Mouse (Mus musculus): ENCODE data around the gene Phf12. TPM values are rescaled to one million over a fixed set of nuclear protein-coding genes. Genes with fewer than 3 reads are reported as not detected.

The Phf12 gene
- polyA plus RNA-seq, 1 experiment from 2014 or later: 22.5 TPM

GRCm38 (mm10) chr11:77950797-77951228 lies 31.7 kb upstream of the Phf12 start:
- Histone ChIP-seq H3K4me1 (ENCODE audit: control insufficient read depth, insufficient read depth, low read length) (no peaks in the 10 kb centered on the region), H3K9ac (replicated peaks; ENCODE audit: low read depth, low read length) (no peak overlapping the region), H3K36me3 (ENCODE audit: control insufficient read depth, insufficient read depth, low read length) (no peaks in the 10 kb centered on the region), H3K4me2 (replicated peaks; ENCODE audit: low read depth, low read length) (no peak overlapping the region), H3K9me3 (ENCODE audit: control insufficient read depth, low read depth, low read length) (no peaks in the 10 kb centered on the region), H3K27ac (ENCODE audit: low read length) (no peak overlapping the region), H3K27me3 (ENCODE audit: control insufficient read depth, insufficient read depth, low read length) (peaks cover 3% of the 10 kb centered on the region; the same call in 1 of the 2 replicates), H3K4me3 (ENCODE audit: low read depth, low read length) (no peak overlapping the region)
- no peak for ATAC-seq (ENCODE audit: insufficient number of reproducible peaks, insufficient read depth, low FRiP score, low read depth)
- 61% methylated on average over 5 of the region's 5 CpGs for WGBS

DNA sequence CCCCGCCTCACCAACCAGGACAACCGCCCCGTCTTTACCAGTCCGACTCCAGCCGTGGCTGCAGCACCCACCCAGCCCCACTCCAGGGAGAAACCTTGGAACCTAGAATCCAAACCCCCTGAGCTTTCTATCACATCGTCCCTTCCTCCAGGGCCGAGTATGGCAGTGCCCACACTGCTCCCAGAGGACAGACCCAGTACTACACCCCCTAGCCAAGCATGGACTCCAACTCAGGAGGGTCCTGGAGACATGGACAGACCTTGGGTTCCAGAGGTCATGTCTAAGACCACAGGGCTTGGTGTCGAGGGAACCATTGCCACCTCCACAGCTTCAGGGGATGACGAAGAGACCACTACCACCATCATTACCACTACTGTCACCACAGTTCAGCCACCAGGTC lies 28.9 kb upstream of the Phf12 start:
- Histone ChIP-seq H3K27ac (ENCODE audit: low read length) (no peak overlapping the region), H3K36me3 (ENCODE audit: control insufficient read depth, insufficient read depth, low read length) (no peaks in the 10 kb centered on the region), H3K9ac (replicated peaks; ENCODE audit: low read depth, low read length) (no peak overlapping the region), H3K4me1 (ENCODE audit: control insufficient read depth, insufficient read depth, low read length) (no peaks in the 10 kb centered on the region), H3K27me3 (ENCODE audit: control insufficient read depth, insufficient read depth, low read length) (no peaks in the 10 kb centered on the region), H3K4me3 (ENCODE audit: low read depth, low read length) (no peak overlapping the region), H3K4me2 (replicated peaks; ENCODE audit: low read depth, low read length) (no peak overlapping the region), H3K9me3 (ENCODE audit: control insufficient read depth, low read depth, low read length) (no peaks in the 10 kb centered on the region)
- WGBS: 36% methylated on average over 9 of the region's 9 CpGs
- no peak for ATAC-seq (ENCODE audit: insufficient number of reproducible peaks, insufficient read depth, low FRiP score, low read depth)

DNA sequence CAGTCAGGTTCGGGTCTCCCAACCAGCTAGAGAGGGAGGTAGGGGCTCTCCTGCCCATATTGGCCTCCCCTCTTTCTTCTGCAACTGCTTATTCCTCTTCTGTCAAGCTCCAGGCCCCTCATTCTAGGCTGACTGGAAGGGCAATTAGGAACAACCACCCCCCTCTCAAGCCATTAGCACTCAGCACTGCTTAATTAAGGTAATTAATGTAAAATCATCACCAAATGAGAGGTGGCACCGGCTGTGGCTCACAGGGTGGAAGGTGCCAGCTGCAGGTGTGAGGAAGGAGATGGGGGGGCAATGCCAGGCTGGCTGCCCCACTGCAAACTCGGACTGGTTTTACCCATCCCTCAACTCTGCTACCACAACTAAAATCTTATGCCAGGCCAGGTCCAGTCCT lies 26.1 kb upstream of the Phf12 start:
- Histone ChIP-seq H3K27ac (ENCODE audit: low read length) (no peak overlapping the region), H3K36me3 (ENCODE audit: control insufficient read depth, insufficient read depth, low read length) (no peaks in the 10 kb centered on the region), H3K9ac (replicated peaks; ENCODE audit: low read depth, low read length) (no peak overlapping the region), H3K27me3 (ENCODE audit: control insufficient read depth, insufficient read depth, low read length) (no peaks in the 10 kb centered on the region), H3K4me1 (ENCODE audit: control insufficient read depth, insufficient read depth, low read length) (no peaks in the 10 kb centered on the region), H3K4me3 (ENCODE audit: low read depth, low read length) (no peak overlapping the region), H3K9me3 (ENCODE audit: control insufficient read depth, low read depth, low read length) (no peaks in the 10 kb centered on the region), H3K4me2 (replicated peaks; ENCODE audit: low read depth, low read length) (no peak overlapping the region)
- 56% methylated on average over 3 of the region's 3 CpGs for WGBS
- no peak for ATAC-seq (ENCODE audit: insufficient number of reproducible peaks, insufficient read depth, low FRiP score, low read depth)

DNA sequence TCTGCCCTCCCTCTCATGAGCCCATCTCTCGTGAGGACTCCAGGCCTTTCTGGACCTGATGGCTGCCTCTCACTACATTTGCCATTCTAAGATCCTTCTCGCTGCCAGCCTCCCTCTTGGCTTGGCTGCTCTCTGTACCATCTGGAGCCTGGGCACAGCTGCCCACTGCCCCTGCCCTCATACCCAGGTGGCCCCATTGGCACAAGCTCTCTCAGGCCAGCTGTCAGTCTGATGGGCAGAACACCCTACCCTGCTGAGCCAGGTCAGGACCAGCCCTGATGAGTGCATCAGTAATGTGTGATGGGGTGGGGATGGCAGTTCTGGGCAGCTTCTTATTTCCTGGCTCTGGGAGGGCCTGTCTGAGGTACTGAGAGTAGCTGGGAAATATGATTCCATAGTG lies 24.3 kb upstream of the Phf12 start:
- Histone ChIP-seq H3K4me3 (ENCODE audit: low read depth, low read length) (no peak overlapping the region), H3K9ac (replicated peaks; ENCODE audit: low read depth, low read length) (no peak overlapping the region), H3K4me2 (replicated peaks; ENCODE audit: low read depth, low read length) (no peak overlapping the region), H3K27me3 (ENCODE audit: control insufficient read depth, insufficient read depth, low read length) (no peaks in the 10 kb centered on the region), H3K4me1 (ENCODE audit: control insufficient read depth, insufficient read depth, low read length) (no peaks in the 10 kb centered on the region), H3K9me3 (ENCODE audit: control insufficient read depth, low read depth, low read length) (no peaks in the 10 kb centered on the region), H3K27ac (ENCODE audit: low read length) (no peak overlapping the region), H3K36me3 (ENCODE audit: control insufficient read depth, insufficient read depth, low read length) (no peaks in the 10 kb centered on the region)
- no peak for ATAC-seq (ENCODE audit: insufficient number of reproducible peaks, insufficient read depth, low FRiP score, low read depth)
- 79% methylated on average over 2 of the region's 2 CpGs for WGBS

- H3K36me3 ChIP-seq (ENCODE audit: control insufficient read depth, insufficient read depth, low read length): no peaks in the 10 kb centered on the region
- 65% methylated on average over 9 of the region's 9 CpGs for WGBS
- H3K27me3 ChIP-seq (ENCODE audit: control insufficient read depth, insufficient read depth, low read length): no peaks in the 10 kb centered on the region
- no peak overlapping the region for H3K4me3 ChIP-seq (ENCODE audit: low read depth, low read length)
- H3K9ac ChIP-seq (replicated peaks; ENCODE audit: low read depth, low read length): no peak overlapping the region
- no peak overlapping the region for H3K4me2 ChIP-seq (replicated peaks; ENCODE audit: low read depth, low read length)
- ATAC-seq (ENCODE audit: insufficient number of reproducible peaks, insufficient read depth, low FRiP score, low read depth): no peak
- H3K9me3 ChIP-seq (ENCODE audit: control insufficient read depth, low read depth, low read length): no peaks in the 10 kb centered on the region
- no peaks in the 10 kb centered on the region for H3K4me1 ChIP-seq (ENCODE audit: control insufficient read depth, insufficient read depth, low read length)
- no peak overlapping the region for H3K27ac ChIP-seq (ENCODE audit: low read length)
Measured at GRCm38 (mm10) chr11:77958932-77959331, 23.6 kb upstream of the Phf12 start.

DNA sequence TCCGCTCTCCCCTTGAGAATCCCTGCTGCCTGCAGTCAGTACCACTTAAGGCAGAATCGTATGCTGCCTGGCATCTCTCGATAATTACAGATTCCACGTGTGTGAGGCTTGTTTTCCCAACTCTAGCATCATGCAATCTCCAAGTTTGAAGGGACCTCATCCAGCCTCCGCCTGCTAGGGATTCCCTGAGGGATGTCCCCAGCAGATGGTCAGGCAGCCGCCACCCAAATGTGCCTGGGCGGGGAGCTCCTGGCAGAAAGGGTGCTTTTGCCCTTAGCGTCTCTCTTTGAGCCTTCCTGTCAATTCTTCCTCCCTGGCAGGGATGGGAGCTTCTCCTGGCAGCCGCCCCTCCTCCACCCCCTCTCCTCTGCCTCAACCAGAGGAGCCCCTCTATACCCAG lies 22.4 kb upstream of the Phf12 start:
- Histone ChIP-seq H3K4me3 (ENCODE audit: low read depth, low read length) (no peak overlapping the region), H3K9me3 (ENCODE audit: control insufficient read depth, low read depth, low read length) (no peaks in the 10 kb centered on the region), H3K4me2 (replicated peaks; ENCODE audit: low read depth, low read length) (no peak overlapping the region), H3K27me3 (ENCODE audit: control insufficient read depth, insufficient read depth, low read length) (no peaks in the 10 kb centered on the region), H3K27ac (ENCODE audit: low read length) (no peak overlapping the region), H3K4me1 (ENCODE audit: control insufficient read depth, insufficient read depth, low read length) (no peaks in the 10 kb centered on the region), H3K9ac (replicated peaks; ENCODE audit: low read depth, low read length) (no peak overlapping the region), H3K36me3 (ENCODE audit: control insufficient read depth, insufficient read depth, low read length) (no peaks in the 10 kb centered on the region)
- WGBS: 53% methylated on average over 9 of the region's 9 CpGs
- no peak for ATAC-seq (ENCODE audit: insufficient number of reproducible peaks, insufficient read depth, low FRiP score, low read depth)

- Histone ChIP-seq H3K9ac (replicated peaks; ENCODE audit: low read depth, low read length) (no peak overlapping the region), H3K4me1 (ENCODE audit: control insufficient read depth, insufficient read depth, low read length) (no peaks in the 10 kb centered on the region), H3K4me2 (replicated peaks; ENCODE audit: low read depth, low read length) (no peak overlapping the region), H3K4me3 (ENCODE audit: low read depth, low read length) (no peak overlapping the region), H3K27ac (ENCODE audit: low read length) (no peak overlapping the region), H3K36me3 (ENCODE audit: control insufficient read depth, insufficient read depth, low read length) (no peaks in the 10 kb centered on the region), H3K27me3 (ENCODE audit: control insufficient read depth, insufficient read depth, low read length) (no peaks in the 10 kb centered on the region), H3K9me3 (ENCODE audit: control insufficient read depth, low read depth, low read length) (no peaks in the 10 kb centered on the region)
- WGBS: 38% methylated on average over 5 of the region's 5 CpGs
- no peak for ATAC-seq (ENCODE audit: insufficient number of reproducible peaks, insufficient read depth, low FRiP score, low read depth)
Measured at GRCm38 (mm10) chr11:77960898-77961297, 21.7 kb upstream of the Phf12 start.

GRCm38 (mm10) chr11:77962946-77963345 lies 19.6 kb upstream of the Phf12 start:
- H3K27ac ChIP-seq (ENCODE audit: low read length): no peak overlapping the region
- H3K36me3 ChIP-seq (ENCODE audit: control insufficient read depth, insufficient read depth, low read length): no peaks in the 10 kb centered on the region
- H3K4me1 ChIP-seq (ENCODE audit: control insufficient read depth, insufficient read depth, low read length): no peaks in the 10 kb centered on the region
- no peaks in the 10 kb centered on the region for H3K27me3 ChIP-seq (ENCODE audit: control insufficient read depth, insufficient read depth, low read length)
- no peak overlapping the region for H3K4me2 ChIP-seq (replicated peaks; ENCODE audit: low read depth, low read length)
- WGBS: 89% methylated on average over 10 of the region's 10 CpGs
- H3K9me3 ChIP-seq (ENCODE audit: control insufficient read depth, low read depth, low read length): no peaks in the 10 kb centered on the region
- no peak for ATAC-seq (ENCODE audit: insufficient number of reproducible peaks, insufficient read depth, low FRiP score, low read depth)
- H3K4me3 ChIP-seq (ENCODE audit: low read depth, low read length): no peak overlapping the region
- no peak overlapping the region for H3K9ac ChIP-seq (replicated peaks; ENCODE audit: low read depth, low read length)

DNA sequence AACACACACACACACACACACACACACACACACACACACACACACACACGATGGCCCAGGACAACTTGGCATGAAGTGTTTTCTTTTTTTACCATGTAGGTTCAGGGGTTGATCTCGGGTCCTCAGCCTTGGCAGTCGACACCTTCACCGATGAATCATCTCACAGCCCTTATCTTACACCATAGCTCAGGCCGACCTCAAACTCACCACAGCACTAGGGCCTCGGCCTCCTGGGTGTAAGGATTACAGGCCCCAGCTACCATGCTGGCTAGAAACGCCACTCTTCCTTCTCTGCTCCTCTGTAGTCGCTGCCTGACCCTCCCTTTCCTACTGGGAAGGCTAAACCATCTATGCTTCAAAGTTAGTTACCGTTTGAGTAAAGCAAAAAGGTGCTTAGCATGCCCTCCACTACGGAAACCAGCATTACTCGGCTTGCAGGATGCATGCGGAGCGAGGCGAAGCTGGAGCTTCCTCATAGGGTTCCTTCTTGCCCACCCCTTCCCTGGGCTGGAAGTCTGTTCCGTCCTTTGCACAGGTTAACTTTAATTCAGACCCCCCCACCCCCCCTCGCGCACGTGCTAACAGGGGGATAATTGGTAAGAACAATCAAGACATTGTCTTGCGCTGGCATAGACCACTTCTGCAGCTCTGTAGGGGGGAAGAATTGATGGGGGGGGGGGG lies 18.0 kb upstream of the Phf12 start:
- no peak for ATAC-seq (ENCODE audit: insufficient number of reproducible peaks, insufficient read depth, low FRiP score, low read depth)
- Histone ChIP-seq H3K27ac (ENCODE audit: low read length) (no peak overlapping the region), H3K36me3 (ENCODE audit: control insufficient read depth, insufficient read depth, low read length) (no peaks in the 10 kb centered on the region), H3K4me1 (ENCODE audit: control insufficient read depth, insufficient read depth, low read length) (no peaks in the 10 kb centered on the region), H3K4me2 (replicated peaks; ENCODE audit: low read depth, low read length) (no peak overlapping the region), H3K27me3 (ENCODE audit: control insufficient read depth, insufficient read depth, low read length) (no peaks in the 10 kb centered on the region), H3K9me3 (ENCODE audit: control insufficient read depth, low read depth, low read length) (no peaks in the 10 kb centered on the region), H3K4me3 (ENCODE audit: low read depth, low read length) (no peak overlapping the region), H3K9ac (replicated peaks; ENCODE audit: low read depth, low read length) (no peak overlapping the region)
- 26% methylated on average over 19 of the region's 19 CpGs for WGBS

Measured in stomach, embryonic 14.5 days (tissue).